Mouse (Mus musculus): ENCODE measurements around the gene Commd2.

GRCm38 (mm10) chr3:57653646-57654045, 2.1 kb upstream of the Commd2 start:
- TF ChIP-seq CTCF (IDR thresholded peaks at IDR 0.05) (no peak), EP300 (IDR thresholded peaks at IDR 0.05) (no peak)

All from lung, postnatal 0 days (tissue).